Mouse (Mus musculus): ENCODE measurements at regions not wholly inside any gene's neighbourhood (a gene's known extent, or its start where the extent isn't known, plus 50 kb on each side); places are given as distances from the start of the nearest gene placed in this dataset.

- H3K4me3 ChIP-seq (ENCODE audit: insufficient read depth, low read length): no peak overlapping the region
- no peak for TF ChIP-seq CTCF (IDR thresholded peaks at IDR 0.05; ENCODE audit: borderline replicate concordance, insufficient read depth, low read length)
- TF ChIP-seq POLR2A (IDR thresholded peaks at IDR 0.05; ENCODE audit: low read depth, low read length): no peak
- no peak overlapping the region for H3K27ac ChIP-seq (ENCODE audit: insufficient read depth, low read length)
- H3K4me1 ChIP-seq (ENCODE audit: control insufficient read depth, insufficient read depth, low read length): no peaks in the 10 kb centered on the region
Observed at GRCm38 (mm10) chr2:171242356-171242755, 510.7 kb downstream of the Dok5 start.

GRCm38 (mm10) chr2:171237276-171237960, 505.8 kb downstream of the Dok5 start:
- no peak overlapping the region for H3K27ac ChIP-seq (ENCODE audit: insufficient read depth, low read length)
- H3K4me3 ChIP-seq (ENCODE audit: insufficient read depth, low read length): no peak overlapping the region
- no peaks in the 10 kb centered on the region for H3K4me1 ChIP-seq (ENCODE audit: control insufficient read depth, insufficient read depth, low read length)
- TF ChIP-seq CTCF (IDR thresholded peaks at IDR 0.05; ENCODE audit: borderline replicate concordance, insufficient read depth, low read length) (no peak), POLR2A (IDR thresholded peaks at IDR 0.05; ENCODE audit: low read depth, low read length) (no peak)

GRCm38 (mm10) chr2:171232812-171233211, 501.2 kb downstream of the Dok5 start:
- H3K4me3 ChIP-seq (ENCODE audit: insufficient read depth, low read length): no peak overlapping the region
- no peak overlapping the region for H3K27ac ChIP-seq (ENCODE audit: insufficient read depth, low read length)
- H3K4me1 ChIP-seq (ENCODE audit: control insufficient read depth, insufficient read depth, low read length): no peaks in the 10 kb centered on the region
- TF ChIP-seq CTCF (IDR thresholded peaks at IDR 0.05; ENCODE audit: borderline replicate concordance, insufficient read depth, low read length) (no peak), POLR2A (IDR thresholded peaks at IDR 0.05; ENCODE audit: low read depth, low read length) (no peak)

GRCm38 (mm10) chr2:171231288-171232050, 499.9 kb downstream of the Dok5 start:
- no peak overlapping the region for H3K27ac ChIP-seq (ENCODE audit: insufficient read depth, low read length)
- H3K4me3 ChIP-seq (ENCODE audit: insufficient read depth, low read length): no peak overlapping the region
- TF ChIP-seq POLR2A (IDR thresholded peaks at IDR 0.05; ENCODE audit: low read depth, low read length) (no peak), CTCF (IDR thresholded peaks at IDR 0.05; ENCODE audit: borderline replicate concordance, insufficient read depth, low read length) (no peak)

GRCm38 (mm10) chr2:171230536-171230935, 498.9 kb downstream of the Dok5 start:
- Histone ChIP-seq H3K27ac (ENCODE audit: insufficient read depth, low read length) (no peak overlapping the region), H3K4me1 (ENCODE audit: control insufficient read depth, insufficient read depth, low read length) (no peaks in the 10 kb centered on the region), H3K4me3 (ENCODE audit: insufficient read depth, low read length) (no peak overlapping the region)
- TF ChIP-seq POLR2A (IDR thresholded peaks at IDR 0.05; ENCODE audit: low read depth, low read length) (no peak), CTCF (IDR thresholded peaks at IDR 0.05; ENCODE audit: borderline replicate concordance, insufficient read depth, low read length) (no peak)

More at GRCm38 (mm10) chr2:171231288-171232050, 499.9 kb downstream of the Dok5 start:
- H3K4me1 ChIP-seq (ENCODE audit: control insufficient read depth, insufficient read depth, low read length): no peaks in the 10 kb centered on the region

GRCm38 (mm10) chr2:171228229-171228628, 496.6 kb downstream of the Dok5 start:
- Histone ChIP-seq H3K27ac (ENCODE audit: insufficient read depth, low read length) (no peak overlapping the region), H3K4me3 (ENCODE audit: insufficient read depth, low read length) (no peak overlapping the region), H3K4me1 (ENCODE audit: control insufficient read depth, insufficient read depth, low read length) (no peaks in the 10 kb centered on the region)
- no peak for TF ChIP-seq CTCF (IDR thresholded peaks at IDR 0.05; ENCODE audit: borderline replicate concordance, insufficient read depth, low read length)
- no peak for TF ChIP-seq POLR2A (IDR thresholded peaks at IDR 0.05; ENCODE audit: low read depth, low read length)

- no peak for TF ChIP-seq CTCF (IDR thresholded peaks at IDR 0.05; ENCODE audit: borderline replicate concordance, insufficient read depth, low read length)
- TF ChIP-seq POLR2A (IDR thresholded peaks at IDR 0.05; ENCODE audit: low read depth, low read length): no peak
- H3K4me3 ChIP-seq (ENCODE audit: insufficient read depth, low read length): no peak overlapping the region
- no peak overlapping the region for H3K27ac ChIP-seq (ENCODE audit: insufficient read depth, low read length)
- no peaks in the 10 kb centered on the region for H3K4me1 ChIP-seq (ENCODE audit: control insufficient read depth, insufficient read depth, low read length)
Observed at GRCm38 (mm10) chr2:171213792-171214191, 482.2 kb downstream of the Dok5 start.

- Histone ChIP-seq H3K27ac (ENCODE audit: insufficient read depth, low read length) (no peak overlapping the region), H3K4me1 (ENCODE audit: control insufficient read depth, insufficient read depth, low read length) (no peaks in the 10 kb centered on the region), H3K4me3 (ENCODE audit: insufficient read depth, low read length) (no peak overlapping the region)
- no peak for TF ChIP-seq POLR2A (IDR thresholded peaks at IDR 0.05; ENCODE audit: low read depth, low read length)
- no peak for TF ChIP-seq CTCF (IDR thresholded peaks at IDR 0.05; ENCODE audit: borderline replicate concordance, insufficient read depth, low read length)
Observed at GRCm38 (mm10) chr2:171196472-171196871, 464.9 kb downstream of the Dok5 start.

- no peaks in the 10 kb centered on the region for H3K4me1 ChIP-seq (ENCODE audit: control insufficient read depth, insufficient read depth, low read length)
- H3K27ac ChIP-seq (ENCODE audit: insufficient read depth, low read length): no peak overlapping the region
- H3K4me3 ChIP-seq (ENCODE audit: insufficient read depth, low read length): no peak overlapping the region
- no peak for TF ChIP-seq CTCF (IDR thresholded peaks at IDR 0.05; ENCODE audit: borderline replicate concordance, insufficient read depth, low read length)
Observed at GRCm38 (mm10) chr2:171192181-171192580, 460.6 kb downstream of the Dok5 start.
